Mouse (Mus musculus) bone marrow macrophage, adult 2 months (primary cell): ENCODE data around the gene Mapk8ip2.

Experiments used
- CTCF ChIP-seq: IDR thresholded peaks from 2 replicates; pipeline ENCODE4 v1.5.1; 2012; ENCODE audit warnings: low read depth, mild to moderate bottlenecking, low read length, moderate library complexity
- POLR2A ChIP-seq: IDR thresholded peaks from 2 replicates; pipeline ENCODE4 v1.6.1; 2012; ENCODE audit warnings: mild to moderate bottlenecking, low read depth, low read length, borderline replicate concordance

DNA sequence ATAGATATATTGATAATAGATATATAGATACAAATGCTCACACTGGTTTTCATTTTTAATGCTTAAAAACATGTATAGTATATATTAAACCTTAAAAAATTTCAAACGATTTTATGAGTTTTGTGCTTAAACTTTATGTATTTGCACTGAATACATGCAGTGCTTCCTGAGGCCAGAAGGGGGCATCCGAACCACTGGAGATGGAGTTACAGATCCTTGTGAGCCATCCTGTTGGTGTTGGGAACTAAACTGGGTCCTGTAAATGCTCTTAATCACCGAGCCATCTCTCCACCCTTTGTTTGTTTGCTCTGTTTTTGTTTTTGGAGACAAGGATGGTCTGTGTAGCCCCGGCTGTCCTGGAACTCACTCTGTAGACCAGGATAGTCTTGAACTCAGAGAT lies 41.3 kb downstream of the Mapk8ip2 start:
- TF ChIP-seq POLR2A (no peak), CTCF (peak; percentile 20; the same call in 1 of the 2 replicates)
